ENCODE assay signal across 8 mouse cellular contexts in the genomic region with DNA sequence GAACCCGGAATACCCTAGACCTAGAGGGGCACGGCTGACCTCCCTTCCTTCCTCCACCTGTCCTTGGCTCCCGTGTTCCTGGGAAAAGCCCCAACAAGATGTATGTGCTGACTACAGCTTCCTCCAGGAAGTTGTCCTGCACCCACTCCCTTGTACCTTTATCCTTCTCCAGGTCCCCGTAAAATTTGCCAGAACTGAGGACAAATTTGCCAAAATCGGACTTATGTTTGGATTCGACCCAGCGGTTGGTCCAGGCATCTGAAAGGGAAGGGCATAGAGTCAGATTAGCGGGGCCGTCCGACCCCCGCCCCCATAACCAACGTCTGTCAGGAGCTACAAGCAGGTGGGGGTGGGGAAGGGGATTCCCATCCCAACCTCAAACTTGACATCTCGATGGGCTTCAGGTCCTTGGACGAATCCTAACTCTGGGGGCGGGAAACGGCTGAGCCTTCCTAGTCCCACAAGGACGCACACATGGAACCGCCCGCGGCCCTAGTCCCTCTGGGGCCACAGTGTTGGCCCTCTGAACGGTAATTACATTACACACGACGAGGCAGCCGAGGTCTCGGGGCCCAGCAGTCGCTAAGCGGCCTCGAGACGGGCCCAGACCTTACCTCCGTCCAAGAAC. TPM values are rescaled to one million over a fixed set of nuclear protein-coding genes. Genes with fewer than 3 reads are reported as not detected.
A peak's percentile ranks its signal among the peaks of the same experiment; 100 is the strongest.
DNase-seq lines count a peak whose midpoint lies in the region; ATAC-seq and TF ChIP-seq lines count a peak whose summit lies in the region.

No protein-coding gene starts in this region.

- intact Hi-C loops in heart, adult 2 months (cut with DNase I) = loop anchor here (5.0 kb wide), 1 partner anchor 56 kb away; a partner anchor contains a TSS
- intact Hi-C loops in heart, postnatal 14 days (cut with DNase I) = loop anchor here (2.0 kb wide), 1 partner anchor 57 kb away; no protein-coding TSS in a partner anchor

- peak overlapping the region; percentile 100 for H3K4me3 ChIP-seq in heart, adult 2 months
- peak overlapping the region; percentile 86 for H3K4me3 ChIP-seq in hindbrain, embryonic 15.5 days
- H3K4me3 ChIP-seq in midbrain, embryonic 16.5 days (ENCODE audit: low read depth, low read length) = peak overlapping the region; percentile 86

- no peaks in the 10 kb centered on the region for H3K27me3 ChIP-seq in heart, adult 2 months (ENCODE audit: control insufficient read depth, insufficient read depth, low read length)
- no peaks in the 10 kb centered on the region for H3K27me3 ChIP-seq in hindbrain, embryonic 15.5 days
- no peaks in the 10 kb centered on the region for H3K27me3 ChIP-seq in midbrain, embryonic 16.5 days (ENCODE audit: control insufficient read depth, insufficient read depth, low read depth, low read length)

- peak overlapping the region; percentile 88 for H3K9ac ChIP-seq in heart, adult 2 months (ENCODE audit: low read depth, low read length)
- H3K9ac ChIP-seq in hindbrain, embryonic 15.5 days = peak overlapping the region; percentile 94
- H3K9ac ChIP-seq in midbrain, embryonic 16.5 days (ENCODE audit: low read depth, low read length) = peak overlapping the region; percentile 93

- H3K9me3 ChIP-seq in hindbrain, embryonic 15.5 days = no peaks in the 10 kb centered on the region
- no peaks in the 10 kb centered on the region for H3K9me3 ChIP-seq in midbrain, embryonic 16.5 days (replicated peaks; ENCODE audit: control insufficient read depth, low read length, poor library complexity, severe bottlenecking)

- peak overlapping the region; percentile 97 for H3K27ac ChIP-seq in heart, adult 2 months
- H3K27ac ChIP-seq in hindbrain, embryonic 15.5 days (replicated peaks) = peak overlapping the region; percentile 89
- H3K27ac ChIP-seq in midbrain, embryonic 16.5 days (ENCODE audit: low read length) = peak overlapping the region; percentile 91

- H3K4me1 ChIP-seq in heart, adult 2 months (ENCODE audit: control insufficient read depth, insufficient read depth, low read length) = peaks cover 5% of the 10 kb centered on the region
- H3K4me1 ChIP-seq in hindbrain, embryonic 15.5 days (replicated peaks) = peaks cover 39% of the 10 kb centered on the region
- H3K4me1 ChIP-seq in midbrain, embryonic 16.5 days (ENCODE audit: control insufficient read depth, insufficient read depth, low read length) = peaks cover 25% of the 10 kb centered on the region

- peak in 1 of 2 experiments; percentile 24 for DNase-seq in heart, adult 2 months
- no peak for DNase-seq in heart, postnatal 14 days
- peak; percentile 51 for DNase-seq in 3T3-L1 (ENCODE audit: low read depth, low spot score)
- DNase-seq in cerebellum, adult 9-11 months = peak; percentile 74
- DNase-seq in embryo, embryonic 9.5 days (ENCODE audit: extremely low spot score) = no peak

- no peak for TF ChIP-seq EP300 in heart, adult 2 months (IDR thresholded peaks at IDR 0.05; ENCODE audit: insufficient read depth, low read depth, low read length)

- TF ChIP-seq POLR2A in heart, adult 2 months (IDR thresholded peaks at IDR 0.05; ENCODE audit: insufficient read depth, low read depth, low read length) = no peak

- peak overlapping the region; percentile 64 for H3K4me2 ChIP-seq in hindbrain, embryonic 15.5 days
- peak overlapping the region; percentile 86 for H3K4me2 ChIP-seq in midbrain, embryonic 16.5 days (ENCODE audit: low read length)

- no peak; the same call in none of the 2 replicates for ATAC-seq in hindbrain, embryonic 15.5 days (ENCODE audit: low FRiP score, low read depth)
- ATAC-seq in midbrain, embryonic 16.5 days = no peak; the same call in 1 of the 2 replicates
- no peak for ATAC-seq in monocyte, adult 5-6 weeks (replicated peaks; ENCODE audit: insufficient number of reproducible peaks, low FRiP score, low TSS enrichment, poor library complexity, severe bottlenecking)

- H3K79me2 ChIP-seq in heart, adult 2 months (replicated peaks; ENCODE audit: control insufficient read depth, insufficient read depth, low read length) = no peaks in the 10 kb centered on the region; the same call in 1 of the 2 replicates

- peaks cover 15% of the 10 kb centered on the region for H3K36me3 ChIP-seq in heart, adult 2 months (ENCODE audit: control insufficient read depth, insufficient read depth, low read length)
- peaks cover 40% of the 10 kb centered on the region for H3K36me3 ChIP-seq in hindbrain, embryonic 15.5 days
- H3K36me3 ChIP-seq in midbrain, embryonic 16.5 days (ENCODE audit: control insufficient read depth, insufficient read depth, low read length) = peaks cover 25% of the 10 kb centered on the region

- TF ChIP-seq CTCF in heart, adult 2 months (IDR thresholded peaks at IDR 0.05) = no peak

- WGBS in heart, adult 2 months = 1% methylated on average over 30 of the region's 30 CpGs
- under 1% methylated on average over 30 of the region's 30 CpGs for WGBS in hindbrain, embryonic 15.5 days
- under 1% methylated on average over 30 of the region's 30 CpGs for WGBS in midbrain, embryonic 16.5 days

RNA-seq across cellular contexts. Expression of a gene that starts 0.5 kb away (rescaled TPM):
- 100 to 1,000 TPM; 352 to 416 TPM for total RNA-seq in heart, adult 2 months (2021)
- 154 and 269 TPM in 2 replicates for polyA plus RNA-seq in heart, adult 2 months (2012; rRNA removed)
- 100 to 1,000 TPM; 262 to 331 TPM for total RNA-seq in heart, postnatal 14 days (2021)
- 700 and 710 TPM in 2 replicates for polyA plus RNA-seq in hindbrain, embryonic 15.5 days (2015; fragmentation: Nextera tagmentation; extraction: Ambion mirVana)
- polyA plus RNA-seq in midbrain, embryonic 16.5 days (2015; fragmentation: Nextera tagmentation; extraction: Ambion mirVana) = 662 and 691 TPM in 2 replicates
- 1,036 to 1,300 TPM (median 1,079 TPM) in 3 replicates for total RNA-seq in monocyte, adult 5-6 weeks (2017)

RNA-seq across cellular contexts. Expression of a gene that starts 5.7 kb away (rescaled TPM):
- total RNA-seq in heart, adult 2 months (2021) = 10 to 100 TPM; 85.1 to 87.6 TPM
- polyA plus RNA-seq in heart, adult 2 months (2012; rRNA removed) = 77.3 and 101 TPM in 2 replicates
- total RNA-seq in heart, postnatal 14 days (2021) = 10 to 100 TPM; 78.9 to 79.9 TPM
- 79.1 and 85.9 TPM in 2 replicates for polyA plus RNA-seq in hindbrain, embryonic 15.5 days (2015; fragmentation: Nextera tagmentation; extraction: Ambion mirVana)
- polyA plus RNA-seq in midbrain, embryonic 16.5 days (2015; fragmentation: Nextera tagmentation; extraction: Ambion mirVana) = 80.7 and 85.6 TPM in 2 replicates
- 31.6 to 37.2 TPM (median 34.2 TPM) in 3 replicates for total RNA-seq in monocyte, adult 5-6 weeks (2017)

RNA-seq across cellular contexts. Expression of a gene that starts 10.6 kb away (rescaled TPM):
- 10 to 100 TPM; 21.8 to 24.5 TPM for total RNA-seq in heart, adult 2 months (2021)
- polyA plus RNA-seq in heart, adult 2 months (2012; rRNA removed) = 32.5 and 41.4 TPM in 2 replicates
- 10 to 100 TPM; 23.7 to 27.8 TPM for total RNA-seq in heart, postnatal 14 days (2021)
- polyA plus RNA-seq in hindbrain, embryonic 15.5 days (2015; fragmentation: Nextera tagmentation; extraction: Ambion mirVana) = 108 and 112 TPM in 2 replicates
- polyA plus RNA-seq in midbrain, embryonic 16.5 days (2015; fragmentation: Nextera tagmentation; extraction: Ambion mirVana) = 108 and 113 TPM in 2 replicates
- total RNA-seq in monocyte, adult 5-6 weeks (2017) = 32.5 to 56.1 TPM (median 35.3 TPM) in 3 replicates

RNA-seq across cellular contexts. Expression of a gene that starts 14.9 kb away (rescaled TPM):
- total RNA-seq in heart, adult 2 months (2021) = 10 to 100 TPM; 27.4 to 29.7 TPM
- 13.4 and 21.2 TPM in 2 replicates for polyA plus RNA-seq in heart, adult 2 months (2012; rRNA removed)
- total RNA-seq in heart, postnatal 14 days (2021) = 10 to 100 TPM; 23.0 to 25.0 TPM
- 39.7 and 40.6 TPM in 2 replicates for polyA plus RNA-seq in hindbrain, embryonic 15.5 days (2015; fragmentation: Nextera tagmentation; extraction: Ambion mirVana)
- 35.0 and 37.4 TPM in 2 replicates for polyA plus RNA-seq in midbrain, embryonic 16.5 days (2015; fragmentation: Nextera tagmentation; extraction: Ambion mirVana)
- total RNA-seq in monocyte, adult 5-6 weeks (2017) = 10.0 to 12.8 TPM (median 11.2 TPM) in 3 replicates

RNA-seq across cellular contexts. Expression of a gene that starts 23.6 kb away (rescaled TPM):
- 10 to 100 TPM; 11.2 to 12.3 TPM for total RNA-seq in heart, adult 2 months (2021)
- 6.1 and 7.6 TPM in 2 replicates for polyA plus RNA-seq in heart, adult 2 months (2012; rRNA removed)
- total RNA-seq in heart, postnatal 14 days (2021) = 1 to 10 TPM; 6.1 to 6.4 TPM
- 14.0 and 15.1 TPM in 2 replicates for polyA plus RNA-seq in hindbrain, embryonic 15.5 days (2015; fragmentation: Nextera tagmentation; extraction: Ambion mirVana)
- 11.7 and 12.4 TPM in 2 replicates for polyA plus RNA-seq in midbrain, embryonic 16.5 days (2015; fragmentation: Nextera tagmentation; extraction: Ambion mirVana)
- 3.6 to 4.0 TPM (median 3.8 TPM) in 3 replicates for total RNA-seq in monocyte, adult 5-6 weeks (2017)

Comparison
In these comparisons a context has a peak if more than half of its experiments do, and no peak if none do; other contexts are left out.
1. DNase-seq: peak in 3T3-L1 (single experiment) and cerebellum, adult 9-11 months (single experiment); none in heart, postnatal 14 days (0 of 2) and embryo, embryonic 9.5 days (single experiment).
2. Peak in every context shown above with its lines, with median percentiles within 50 percentile points of each other: H3K27ac ChIP-seq, H3K4me3 ChIP-seq and H3K9ac ChIP-seq.